Mouse (Mus musculus) heart, adult 2 months (tissue): Measurements from ENCODE around the gene Qsox1. TPM values are rescaled to one million over a fixed set of nuclear protein-coding genes. Genes with fewer than 3 reads are reported as not detected.

Experiments
- DNase-seq, 2 experiments: peaks; one replicate each; pipeline ENCODE4 v3.0.0; 2021
- H3K27ac ChIP-seq: fragments of 200-600 bp; 2 replicates; pipeline ENCODE4 v1.8.1; 2022
- H3K27me3 ChIP-seq: fragments of 200-500 bp; 2 replicates; pipeline ENCODE4 v1.6.1; 2012; ENCODE audit warnings: mild to moderate bottlenecking, low read length, inconsistent platforms, mixed read lengths; ENCODE audit not compliant: control insufficient read depth, insufficient read depth
- H3K36me3 ChIP-seq: fragments of 200-500 bp; 2 replicates; pipeline ENCODE4 v1.6.1; 2012; ENCODE audit warnings: low read length, inconsistent platforms; ENCODE audit not compliant: control insufficient read depth, insufficient read depth
- H3K4me1 ChIP-seq: fragments of 200-500 bp; 2 replicates; pipeline ENCODE4 v1.6.1; 2011; ENCODE audit warnings: low read length; ENCODE audit not compliant: control insufficient read depth, insufficient read depth
- H3K4me3 ChIP-seq: fragments of 200-600 bp; 2 replicates; pipeline ENCODE4 v1.8.1; 2022
- H3K79me2 ChIP-seq: fragments of 200-500 bp; replicated peaks from 2 replicates; pipeline ENCODE4 v1.6.1; 2012; ENCODE audit warnings: mild to moderate bottlenecking, inconsistent platforms, low read length, moderate library complexity, mixed read lengths; ENCODE audit not compliant: control insufficient read depth, insufficient read depth
- H3K9ac ChIP-seq: fragments of 200-500 bp; 2 replicates; pipeline ENCODE4 v1.6.1; 2012; ENCODE audit warnings: low read depth, mild to moderate bottlenecking, control low read depth, inconsistent platforms, low read length, mixed read lengths
- CTCF ChIP-seq: fragments of 200-600 bp; IDR thresholded peaks from 2 replicates; pipeline ENCODE4 v1.8.1; 2022; ENCODE audit warnings: antibody characterized with exemption, mild to moderate bottlenecking, moderate library complexity
- EP300 ChIP-seq: fragments of 200-500 bp; IDR thresholded peaks from 2 replicates; pipeline ENCODE4 v1.6.1; 2011; ENCODE audit warnings: low read depth, low read length, control low read depth; ENCODE audit not compliant: insufficient read depth
- POLR2A ChIP-seq: fragments of 200-500 bp; IDR thresholded peaks from 2 replicates; pipeline ENCODE4 v1.6.1; 2011; ENCODE audit warnings: mild to moderate bottlenecking, low read depth, low read length, control low read depth; ENCODE audit not compliant: insufficient read depth
- WGBS: fragments of 180-500 bp; shearing (Covaris S2); methylation state at CpG from one replicate; pipeline ENCODE4 v1.1.7; 2018; 5-methylcytosine and 5-hydroxymethylcytosine counted together
- intact Hi-C: fragments of 180-260 bp; cut with DNase I; formaldehyde crosslinking; loops from one replicate; pipeline ENCODE4 v1.15.1; 2025
- polyA plus RNA-seq: library from polyadenylated mRNA; depleted of rRNA; stranded (reverse); fragments of >200 nt; gene quantifications from 2 replicates; pipeline ENCODE4 v1.2.3, GENCODE M21; 2012
- total RNA-seq, 2 experiments: library from RNA; stranded (reverse); gene quantifications; 2 replicates each; pipeline ENCODE4 v1.2.3; 2021

The Qsox1 gene
- total and polyA plus RNA-seq, 3 experiments = 33.3 to 48.6 (median 35.9) TPM

DNA sequence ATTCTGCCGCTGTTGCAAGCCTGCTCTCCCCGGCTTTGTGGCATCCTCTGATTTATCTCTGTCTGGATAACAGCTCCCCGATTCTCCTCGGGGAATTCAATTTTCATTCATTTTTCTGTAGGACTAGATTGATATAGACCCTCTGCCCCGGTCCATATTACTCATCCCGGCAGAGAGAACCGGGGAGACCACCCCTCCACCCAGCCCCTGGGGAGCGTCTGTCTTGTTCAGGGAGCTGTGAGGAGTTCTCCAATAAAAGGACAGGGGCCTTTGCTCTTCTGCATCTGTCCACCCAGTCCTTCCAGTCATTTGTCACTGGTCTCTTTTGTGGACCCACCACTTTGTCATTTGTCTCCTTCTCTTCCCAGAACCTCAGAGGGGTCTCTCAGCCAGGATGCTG lies 65.7 kb downstream of the Qsox1 start:
- TF ChIP-seq CTCF = no peak
- no peak for TF ChIP-seq EP300
- no peak for TF ChIP-seq POLR2A
- intact Hi-C loops = no loop called here
- DNase-seq = no peak
- WGBS = 14% methylated on average over 8 of the region's 8 CpGs
- Histone ChIP-seq H3K27me3 (peaks cover 27% of the 10 kb centered on the region), H3K79me2 (no peaks in the 10 kb centered on the region), H3K9ac (no peak overlapping the region), H3K4me3 (no peak overlapping the region), H3K27ac (no peak overlapping the region), H3K4me1 (no peaks in the 10 kb centered on the region), H3K36me3 (no peaks in the 10 kb centered on the region)

DNA sequence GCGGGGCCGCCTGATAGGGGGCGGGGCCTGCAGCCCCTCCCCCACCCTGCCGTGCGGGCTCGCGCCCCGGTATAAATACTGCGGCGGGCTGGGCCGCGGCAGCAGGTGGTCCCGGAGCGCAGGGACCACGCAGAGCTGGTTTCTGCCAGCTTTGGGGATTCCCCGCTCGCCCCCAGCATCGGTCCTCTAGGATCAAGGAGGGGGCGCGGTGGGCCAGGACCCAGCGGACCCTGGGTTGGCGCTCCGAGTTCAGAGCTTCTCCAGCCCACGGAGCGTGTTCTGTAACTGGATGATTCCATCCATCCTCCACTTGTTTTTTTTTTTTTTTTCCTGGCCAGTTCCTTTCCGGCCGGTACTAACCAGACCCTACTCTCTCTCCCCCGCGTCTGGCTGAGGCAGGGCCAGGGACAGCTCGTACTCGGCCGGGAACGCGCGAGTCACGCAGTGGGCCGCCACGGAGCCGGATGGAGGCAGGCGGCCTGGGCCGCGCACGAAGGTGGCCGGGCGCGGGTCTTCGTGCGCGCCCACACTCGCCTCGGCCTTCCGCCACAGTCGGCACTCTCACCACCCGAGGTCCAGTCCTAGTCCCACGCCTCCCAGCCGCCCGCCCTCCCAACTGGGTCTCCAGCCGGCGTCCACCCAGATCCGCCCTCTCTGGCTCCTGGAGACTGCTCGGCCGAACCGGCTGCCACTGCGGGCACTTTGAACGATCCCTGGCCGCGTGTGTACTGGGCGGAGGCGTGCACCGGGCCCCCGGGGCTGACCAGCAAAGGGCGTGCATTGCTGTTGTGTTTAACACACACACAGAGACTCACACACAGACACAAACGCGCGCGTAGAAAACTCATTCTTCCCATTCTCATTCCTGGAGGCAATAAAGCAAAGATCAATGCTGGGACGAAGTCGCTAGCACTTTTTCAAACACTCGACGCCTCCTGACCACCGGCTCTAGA lies 70.0 kb downstream of the Qsox1 start:
- no peaks in the 10 kb centered on the region for H3K79me2 ChIP-seq
- intact Hi-C loops = no loop called here
- TF ChIP-seq CTCF = no peak
- no peak for TF ChIP-seq EP300
- no peak for TF ChIP-seq POLR2A
- no peaks in the 10 kb centered on the region for H3K4me1 ChIP-seq
- peak overlapping the region; percentile 46 for H3K4me3 ChIP-seq
- H3K27ac ChIP-seq = no peak overlapping the region
- H3K36me3 ChIP-seq = no peaks in the 10 kb centered on the region
- peaks cover 36% of the 10 kb centered on the region for H3K27me3 ChIP-seq
- DNase-seq = peak; percentile 19 to 28
- WGBS = 1% methylated on average over 81 of the region's 81 CpGs
- no peak overlapping the region for H3K9ac ChIP-seq

DNA sequence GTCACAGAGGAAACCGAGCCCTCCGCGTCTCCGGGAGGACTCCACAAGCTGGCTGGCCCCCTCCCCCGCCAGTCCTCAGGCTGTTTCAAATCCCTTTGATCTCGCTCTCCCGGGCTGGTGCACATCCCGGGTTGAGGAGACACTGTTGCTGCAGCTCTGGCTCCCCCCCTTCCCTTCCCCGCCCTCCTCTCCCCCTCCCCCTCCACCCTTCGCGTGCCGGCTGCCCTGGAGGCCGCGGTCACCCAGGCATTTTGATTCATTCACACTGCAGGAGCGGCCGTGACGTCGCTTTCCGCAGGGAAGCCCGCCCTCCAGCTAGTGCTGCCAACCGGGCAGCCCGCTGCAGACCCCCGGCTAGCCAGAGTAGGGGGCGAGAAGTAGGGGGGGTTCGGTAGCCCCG lies 70.7 kb downstream of the Qsox1 start:
- Histone ChIP-seq H3K27me3 (peaks cover 40% of the 10 kb centered on the region), H3K9ac (no peak overlapping the region), H3K36me3 (no peaks in the 10 kb centered on the region), H3K4me3 (peak overlapping the region; percentile 46), H3K27ac (no peak overlapping the region), H3K4me1 (no peaks in the 10 kb centered on the region), H3K79me2 (no peaks in the 10 kb centered on the region)
- TF ChIP-seq CTCF = no peak
- no peak for TF ChIP-seq EP300
- TF ChIP-seq POLR2A = no peak
- peak; percentile 6 to 27 for DNase-seq
- WGBS = under 1% methylated on average over 25 of the region's 26 CpGs
- intact Hi-C loops = no loop called here

DNA sequence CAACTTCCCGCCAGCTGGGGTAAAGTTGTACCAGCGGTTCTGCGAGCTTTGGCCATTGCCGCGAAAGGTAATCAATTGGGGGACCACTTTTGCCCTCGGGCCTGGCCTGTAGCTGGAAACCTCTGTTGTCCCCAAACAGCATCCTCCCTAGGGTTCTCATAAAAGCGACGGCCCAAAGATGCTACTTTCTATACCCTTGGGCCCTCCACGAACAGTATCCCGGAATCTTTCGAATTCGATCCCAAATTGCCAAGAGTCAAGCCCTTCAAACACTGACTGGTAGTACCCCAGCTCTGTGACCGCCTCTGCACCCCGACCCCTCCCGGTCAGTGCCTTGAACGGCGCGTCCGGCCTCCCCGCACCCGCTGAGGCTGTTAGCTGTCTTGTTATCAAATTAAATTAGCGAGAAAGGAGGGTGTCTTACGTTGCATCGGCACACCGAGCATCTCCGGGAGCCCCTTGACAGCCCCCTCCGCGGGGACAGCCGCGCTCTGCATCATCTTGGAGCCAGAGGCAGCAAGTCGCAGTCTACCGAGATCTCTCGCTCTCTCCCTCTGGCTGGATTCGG lies 71.2 kb downstream of the Qsox1 start:
- no peak overlapping the region for H3K27ac ChIP-seq
- peaks cover 38% of the 10 kb centered on the region for H3K27me3 ChIP-seq
- intact Hi-C loops = no loop called here
- no peak overlapping the region for H3K9ac ChIP-seq
- H3K4me1 ChIP-seq = no peaks in the 10 kb centered on the region
- H3K79me2 ChIP-seq = no peaks in the 10 kb centered on the region
- TF ChIP-seq EP300 (no peak), POLR2A (no peak), CTCF (no peak)
- peak in 1 of 2 experiments; percentile 23 for DNase-seq
- H3K4me3 ChIP-seq = peak overlapping the region; percentile 46
- no peaks in the 10 kb centered on the region for H3K36me3 ChIP-seq
- 1% methylated on average over 34 of the region's 34 CpGs for WGBS

DNA sequence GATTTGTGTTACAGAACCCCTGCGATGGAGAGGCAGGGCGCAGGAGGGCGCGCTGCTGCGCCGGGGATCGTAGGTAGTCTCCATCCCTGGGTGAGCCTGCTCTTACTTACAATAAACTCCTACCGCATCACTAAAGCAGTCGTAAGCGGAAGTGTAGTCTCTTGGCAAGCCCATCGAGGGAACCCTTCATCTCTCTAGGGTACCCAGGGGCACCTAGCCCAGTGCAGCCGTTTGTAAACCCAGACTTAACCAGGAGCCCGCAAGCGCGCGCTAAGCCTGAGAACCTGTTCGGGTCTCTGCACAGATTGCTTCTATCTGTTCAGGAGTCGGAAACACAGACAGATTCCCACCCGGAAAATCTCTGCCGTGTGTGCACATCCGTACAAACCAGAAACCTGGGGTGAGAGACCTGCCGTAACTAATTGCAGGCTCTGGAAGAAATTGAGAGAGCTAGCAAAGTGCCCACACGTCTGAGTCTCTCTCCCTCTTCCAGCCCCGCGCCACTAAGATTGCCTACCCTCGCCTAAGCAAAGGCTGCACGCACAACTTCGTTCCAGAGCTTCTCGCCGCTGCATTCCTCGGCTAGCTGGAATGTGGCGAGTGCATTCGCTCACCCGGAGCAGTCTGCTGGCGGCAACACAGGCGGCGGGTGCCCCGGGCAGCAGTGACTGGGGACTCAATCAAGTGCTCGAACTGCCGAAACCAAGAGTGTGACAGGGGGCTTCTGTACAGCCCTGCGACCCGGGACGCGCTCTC lies 71.9 kb downstream of the Qsox1 start:
- Histone ChIP-seq H3K9ac (no peak overlapping the region), H3K4me3 (peak overlapping the region; percentile 46; the same call in 1 of the 2 replicates), H3K79me2 (no peaks in the 10 kb centered on the region), H3K4me1 (no peaks in the 10 kb centered on the region), H3K27ac (no peak overlapping the region), H3K27me3 (peaks cover 41% of the 10 kb centered on the region), H3K36me3 (no peaks in the 10 kb centered on the region)
- 1% methylated on average over 44 of the region's 44 CpGs for WGBS
- DNase-seq = peak; percentile 26 to 38
- TF ChIP-seq POLR2A (no peak), CTCF (no peak), EP300 (no peak)
- intact Hi-C loops = no loop called here
